Mouse (Mus musculus): ENCODE measurements around the gene Sprr2a2. TPM values are rescaled to one million over a fixed set of nuclear protein-coding genes. Genes with fewer than 3 reads are reported as not detected.
"Not testable (repeated sequence)": the region's sequence is repeated elsewhere in the genome, so short reads cannot be mapped to it uniquely, and the experiment has no call there.

Gene Sprr2a2
- polyA plus RNA-seq, 1 experiment = 507 TPM

- H3K4me3 ChIP-seq (replicated peaks; ENCODE audit: extremely low read depth, low read depth, low read length); DNase-seq; H3K4me1 ChIP-seq (ENCODE audit: control insufficient read depth, insufficient read depth, low read length): not testable (repeated sequence)
Measured at GRCm38 (mm10) chr3:92248494-92248893, 32.8 kb downstream of the Sprr2a2 start.

- WGBS = 83% methylated on average over 1 of the region's 2 CpGs
- H3K4me1 ChIP-seq (ENCODE audit: control insufficient read depth, insufficient read depth, low read length); H3K4me3 ChIP-seq (replicated peaks; ENCODE audit: extremely low read depth, low read depth, low read length); DNase-seq: not testable (repeated sequence)
Measured at GRCm38 (mm10) chr3:92250450-92250849, 34.7 kb downstream of the Sprr2a2 start.

- H3K4me3 ChIP-seq (replicated peaks; ENCODE audit: extremely low read depth, low read depth, low read length); DNase-seq; H3K4me1 ChIP-seq (ENCODE audit: control insufficient read depth, insufficient read depth, low read length): not testable (repeated sequence)
- no CpG with 5 or more reads among the region's 8 CpGs for WGBS
Measured at GRCm38 (mm10) chr3:92253860-92254259, 38.1 kb downstream of the Sprr2a2 start.

- H3K4me1 ChIP-seq (ENCODE audit: control insufficient read depth, insufficient read depth, low read length); H3K4me3 ChIP-seq (replicated peaks; ENCODE audit: extremely low read depth, low read depth, low read length); DNase-seq: not testable (repeated sequence)
Measured at GRCm38 (mm10) chr3:92258526-92258925, 42.8 kb downstream of the Sprr2a2 start.

GRCm38 (mm10) chr3:92263462-92263861 lies 47.7 kb downstream of the Sprr2a2 start:
- not testable (repeated sequence) for H3K4me1 ChIP-seq (ENCODE audit: control insufficient read depth, insufficient read depth, low read length); DNase-seq; H3K4me3 ChIP-seq (replicated peaks; ENCODE audit: extremely low read depth, low read depth, low read length)
- no CpG with 5 or more reads among the region's 2 CpGs for WGBS

GRCm38 (mm10) chr3:92271414-92271985 lies 55.8 kb downstream of the Sprr2a2 start:
- not testable (repeated sequence) for DNase-seq; H3K4me1 ChIP-seq (ENCODE audit: control insufficient read depth, insufficient read depth, low read length); H3K4me3 ChIP-seq (replicated peaks; ENCODE audit: extremely low read depth, low read depth, low read length)
- no CpG with 5 or more reads among the region's 4 CpGs for WGBS

- DNase-seq; H3K4me1 ChIP-seq (ENCODE audit: control insufficient read depth, insufficient read depth, low read length); H3K4me3 ChIP-seq (replicated peaks; ENCODE audit: extremely low read depth, low read depth, low read length): not testable (repeated sequence)
Measured at GRCm38 (mm10) chr3:92273504-92273903, 57.8 kb downstream of the Sprr2a2 start.

GRCm38 (mm10) chr3:92274018-92274417 lies 58.3 kb downstream of the Sprr2a2 start:
- not testable (repeated sequence) for DNase-seq; H3K4me3 ChIP-seq (replicated peaks; ENCODE audit: extremely low read depth, low read depth, low read length); H3K4me1 ChIP-seq (ENCODE audit: control insufficient read depth, insufficient read depth, low read length)
- no CpG with 5 or more reads among the region's 1 CpGs for WGBS

- not testable (repeated sequence) for H3K4me3 ChIP-seq (replicated peaks; ENCODE audit: extremely low read depth, low read depth, low read length); DNase-seq; H3K4me1 ChIP-seq (ENCODE audit: control insufficient read depth, insufficient read depth, low read length)
Measured at GRCm38 (mm10) chr3:92279663-92280062, 63.9 kb downstream of the Sprr2a2 start.

GRCm38 (mm10) chr3:92280963-92281606 lies 65.4 kb downstream of the Sprr2a2 start:
- not testable (repeated sequence) for DNase-seq; H3K4me1 ChIP-seq (ENCODE audit: control insufficient read depth, insufficient read depth, low read length); H3K4me3 ChIP-seq (replicated peaks; ENCODE audit: extremely low read depth, low read depth, low read length)
- WGBS = 26% methylated on average over 5 of the region's 12 CpGs

- H3K4me1 ChIP-seq (ENCODE audit: control insufficient read depth, insufficient read depth, low read length); H3K4me3 ChIP-seq (replicated peaks; ENCODE audit: extremely low read depth, low read depth, low read length); DNase-seq: not testable (repeated sequence)
- 87% methylated on average over 1 of the region's 1 CpGs for WGBS
Measured at GRCm38 (mm10) chr3:92285101-92285500, 69.4 kb downstream of the Sprr2a2 start, which contains the start of gene Sprr2a3. TSS of gene Sprr2a3 (plus strand) at chr3:92285417.

- not testable (repeated sequence) for H3K4me1 ChIP-seq (ENCODE audit: control insufficient read depth, insufficient read depth, low read length); H3K4me3 ChIP-seq (replicated peaks; ENCODE audit: extremely low read depth, low read depth, low read length); DNase-seq
- WGBS = 83% methylated on average over 4 of the region's 6 CpGs
Measured at GRCm38 (mm10) chr3:92288489-92288888, 72.8 kb downstream of the Sprr2a2 start.

Other genes with a start within 250 kb of the Sprr2a2 start
- 1.8 TPM in 1 of 2 replicates, not detected in the other for gene Pglyrp3, start 201.3 kb upstream of the Sprr2a2 start, polyA plus RNA-seq (2012; rRNA removed)
- 0.16 and 233 TPM in 2 replicates for gene Lor, start 132.8 kb upstream of the Sprr2a2 start, polyA plus RNA-seq (2012; rRNA removed)
- not detected in 2 replicates for gene Prr9, start 92.0 kb upstream of the Sprr2a2 start, polyA plus RNA-seq (2012; rRNA removed)
- gene Lelp1, start 73.2 kb upstream of the Sprr2a2 start, polyA plus RNA-seq (2012; rRNA removed) = 0.14 TPM in 1 of 2 replicates, not detected in the other
- 0.40 and 0.89 TPM in 2 replicates for gene Sprr2a1, start 121 bp upstream of the Sprr2a2 start, polyA plus RNA-seq (2012; rRNA removed)
- gene Sprr2a3, start 69.5 kb downstream of the Sprr2a2 start, polyA plus RNA-seq (2012; rRNA removed) = 2.4 and 3.5 TPM in 2 replicates
- gene Sprr2b, start 100.7 kb downstream of the Sprr2a2 start, polyA plus RNA-seq (2012; rRNA removed) = not detected in 2 replicates
- gene Sprr2d, start 123.2 kb downstream of the Sprr2a2 start, polyA plus RNA-seq (2012; rRNA removed) = 0.20 TPM in 1 of 2 replicates, not detected in the other
- not detected in 2 replicates for gene Sprr2e, start 136.2 kb downstream of the Sprr2a2 start, polyA plus RNA-seq (2012; rRNA removed)
- not detected in 2 replicates for gene Sprr2f, start 149.3 kb downstream of the Sprr2a2 start, polyA plus RNA-seq (2012; rRNA removed)
- gene Sprr2h, start 169.8 kb downstream of the Sprr2a2 start, polyA plus RNA-seq (2012; rRNA removed) = 0.46 TPM in 1 of 2 replicates, not detected in the other
- 1.1 TPM in 1 of 2 replicates, not detected in the other for gene Sprr2i, start 192.1 kb downstream of the Sprr2a2 start, polyA plus RNA-seq (2012; rRNA removed)
- 6.1 TPM in 1 of 2 replicates, not detected in the other for gene Sprr2j-ps, start 202.2 kb downstream of the Sprr2a2 start, polyA plus RNA-seq (2012; rRNA removed)
- gene Gm9774, start 213.5 kb downstream of the Sprr2a2 start, polyA plus RNA-seq (2012; rRNA removed) = 5.0 and 6.3 TPM in 2 replicates
- gene Sprr2k, start 216.7 kb downstream of the Sprr2a2 start, polyA plus RNA-seq (2012; rRNA removed) = 1.1 TPM in 1 of 2 replicates, not detected in the other
- gene Sprr1b, start 222.9 kb downstream of the Sprr2a2 start, polyA plus RNA-seq (2012; rRNA removed) = 48.2 TPM in 1 of 2 replicates, not detected in the other
- 0.12 and 568 TPM in 2 replicates for gene Sprr3, start 242.8 kb downstream of the Sprr2a2 start, polyA plus RNA-seq (2012; rRNA removed)